Mouse (Mus musculus): Measurements from ENCODE around the gene Apeh.

GRCm38 (mm10) chr9:108138118-108138517 is 43.7 kb upstream of the Apeh start:
- no peak for TF ChIP-seq EP300 (IDR thresholded peaks at IDR 0.05; ENCODE audit: low read depth)
- TF ChIP-seq CTCF (IDR thresholded peaks at IDR 0.05; ENCODE audit: low read depth): no peak

All from heart, postnatal 0 days (tissue).